Mouse (Mus musculus) myocyte (in vitro differentiated cells): ENCODE measurements at regions not wholly inside any gene's neighbourhood (a gene's known extent, or its start where the extent isn't known, plus 50 kb on each side); places are given as distances from the start of the nearest gene placed in this dataset.

Experiments
- H3K27me3 ChIP-seq: one replicate; pipeline ENCODE4 v1.6.1; 2011; ENCODE audit not compliant: control insufficient read depth, insufficient read depth, insufficient read length
- H3K36me3 ChIP-seq: one replicate; pipeline ENCODE4 v1.6.1; 2011; ENCODE audit not compliant: control insufficient read depth, insufficient read depth
- H3K4me2 ChIP-seq: one replicate; pipeline ENCODE4 v1.6.1; 2011; ENCODE audit warnings: low read depth, control low read depth
- H3K4me3 ChIP-seq: one replicate; pipeline ENCODE4 v1.5.1; 2011; ENCODE audit warnings: mild to moderate bottlenecking, control low read depth, moderate library complexity
- H3K79me2 ChIP-seq: one replicate; pipeline ENCODE4 v1.6.1; 2011; ENCODE audit not compliant: control insufficient read depth, insufficient read depth
- H3ac ChIP-seq: one replicate; pipeline ENCODE4 v1.6.1; 2011; ENCODE audit not compliant: control insufficient read depth, insufficient read length
- CEBPB ChIP-seq: IDR thresholded peaks from 2 replicates; pipeline ENCODE4 v1.6.1; 2011; ENCODE audit warnings: mild to moderate bottlenecking, moderate library complexity; ENCODE audit not compliant: poor library complexity, insufficient read depth, severe bottlenecking
- E2F4 ChIP-seq: IDR thresholded peaks from one replicate; pipeline ENCODE4 v1.6.1; 2011; ENCODE audit warnings: mild to moderate bottlenecking, control low read depth, moderate library complexity; ENCODE audit not compliant: insufficient read depth
- MAX ChIP-seq: IDR thresholded peaks from one replicate; pipeline ENCODE4 v1.6.1; 2011; ENCODE audit warnings: low read depth, mild to moderate bottlenecking, control low read depth
- MYOD1 ChIP-seq, 3 experiments: IDR thresholded peaks; one replicate each; pipeline ENCODE4 v1.6.1; 2011; ENCODE audit warnings: control low read depth in 2 of 3, low read depth in 2 of 3, mild to moderate bottlenecking in 2 of 3, moderate library complexity in 1 of 3; ENCODE audit not compliant: insufficient read length in 2 of 3, control insufficient read depth in 1 of 3
- MYOG ChIP-seq, 3 experiments: IDR thresholded peaks; one replicate each; pipeline ENCODE4 v1.6.1; 2011; ENCODE audit warnings: control low read depth in 2 of 3, low read depth in 2 of 3, mild to moderate bottlenecking in 2 of 3; ENCODE audit not compliant: insufficient read length in 2 of 3, control insufficient read depth in 1 of 3, insufficient read depth in 1 of 3
- POLR2A ChIP-seq: IDR thresholded peaks from one replicate; pipeline ENCODE4 v1.6.1; 2011; ENCODE audit warnings: low read depth, mild to moderate bottlenecking, control low read depth, moderate library complexity; ENCODE audit not compliant: insufficient read length
- POLR2AphosphoS2 ChIP-seq: IDR thresholded peaks from one replicate; pipeline ENCODE4 v1.6.1; 2011; ENCODE audit warnings: low read depth, control low read depth; ENCODE audit not compliant: insufficient read length
- REST ChIP-seq: IDR thresholded peaks from one replicate; pipeline ENCODE4 v1.6.1; 2011; ENCODE audit warnings: mild to moderate bottlenecking, control low read depth, moderate library complexity; ENCODE audit not compliant: insufficient read depth, insufficient read length
- SRF ChIP-seq: IDR thresholded peaks from one replicate; pipeline ENCODE4 v1.6.1; 2011; ENCODE audit warnings: low read depth; ENCODE audit not compliant: control insufficient read depth, insufficient read length
- TCF12 ChIP-seq: IDR thresholded peaks from one replicate; pipeline ENCODE4 v1.6.1; 2011; ENCODE audit warnings: mild to moderate bottlenecking, control low read depth; ENCODE audit not compliant: poor library complexity, insufficient read depth, severe bottlenecking
- TCF3 ChIP-seq: IDR thresholded peaks from one replicate; pipeline ENCODE4 v1.6.1; 2011; ENCODE audit warnings: low read depth, control low read depth; ENCODE audit not compliant: insufficient read length
- USF1 ChIP-seq: IDR thresholded peaks from one replicate; pipeline ENCODE4 v1.6.1; 2011; ENCODE audit warnings: low read depth, mild to moderate bottlenecking, control low read depth, moderate library complexity

GRCm38 (mm10) chr8:87166771-87167170 lies 281.7 kb upstream of the N4bp1 start:
- Histone ChIP-seq H3K4me2 (no peak overlapping the region), H3K36me3 (no peaks in the 10 kb centered on the region), H3K4me3 (no peak overlapping the region), H3K27me3 (no peaks in the 10 kb centered on the region), H3K79me2 (no peaks in the 10 kb centered on the region), H3ac (no peak overlapping the region)
- TF ChIP-seq SRF (no peak), MYOD1 (IDR thresholded peaks at IDR 0.05; ENCODE audit: control insufficient read depth in 1 of 3, insufficient read length in 2 of 3, low read depth in 2 of 3) (no peak), E2F4 (no peak), USF1 (no peak), MYOG (IDR thresholded peaks at IDR 0.05; ENCODE audit: control insufficient read depth in 1 of 3, insufficient read depth in 1 of 3, insufficient read length in 2 of 3, low read depth in 2 of 3) (no peak), MAX (no peak), REST (no peak), POLR2AphosphoS2 (no peak), POLR2A (no peak), TCF3 (no peak), TCF12 (no peak), CEBPB (no peak)

- TF ChIP-seq MYOG (IDR thresholded peaks at IDR 0.05; ENCODE audit: control insufficient read depth in 1 of 3, insufficient read depth in 1 of 3, insufficient read length in 2 of 3, low read depth in 2 of 3) (no peak), MYOD1 (IDR thresholded peaks at IDR 0.05; ENCODE audit: control insufficient read depth in 1 of 3, insufficient read length in 2 of 3, low read depth in 2 of 3) (no peak), E2F4 (no peak), MAX (no peak), USF1 (no peak), TCF3 (no peak), SRF (no peak), REST (no peak), POLR2AphosphoS2 (no peak), TCF12 (no peak), CEBPB (no peak), POLR2A (no peak)
- no peak overlapping the region for H3ac ChIP-seq
- H3K36me3 ChIP-seq: no peaks in the 10 kb centered on the region
- no peaks in the 10 kb centered on the region for H3K79me2 ChIP-seq
- H3K4me2 ChIP-seq: no peak overlapping the region
- H3K27me3 ChIP-seq: peaks cover 4% of the 10 kb centered on the region
- H3K4me3 ChIP-seq: no peak overlapping the region
Observed at GRCm38 (mm10) chr8:87160416-87160815, 275.4 kb upstream of the N4bp1 start.

GRCm38 (mm10) chr8:87158322-87158721 lies 273.3 kb upstream of the N4bp1 start:
- Histone ChIP-seq H3ac (no peak overlapping the region), H3K79me2 (no peaks in the 10 kb centered on the region), H3K36me3 (no peaks in the 10 kb centered on the region), H3K4me2 (no peak overlapping the region), H3K4me3 (no peak overlapping the region), H3K27me3 (peaks cover 4% of the 10 kb centered on the region)
- TF ChIP-seq POLR2A: no peak
- TF ChIP-seq E2F4: no peak
- no peak for TF ChIP-seq POLR2AphosphoS2
- TF ChIP-seq SRF: no peak
- TF ChIP-seq MAX: no peak
- no peak for TF ChIP-seq MYOD1 (IDR thresholded peaks at IDR 0.05; ENCODE audit: control insufficient read depth in 1 of 3, insufficient read length in 2 of 3, low read depth in 2 of 3)
- TF ChIP-seq TCF12: no peak
- TF ChIP-seq CEBPB: no peak
- TF ChIP-seq REST: no peak
- TF ChIP-seq MYOG (IDR thresholded peaks at IDR 0.05; ENCODE audit: control insufficient read depth in 1 of 3, insufficient read depth in 1 of 3, insufficient read length in 2 of 3, low read depth in 2 of 3): no peak
- TF ChIP-seq USF1: no peak
- TF ChIP-seq TCF3: no peak

- H3K4me2 ChIP-seq: no peak overlapping the region
- peaks cover 4% of the 10 kb centered on the region for H3K27me3 ChIP-seq
- no peak for TF ChIP-seq MYOD1 (IDR thresholded peaks at IDR 0.05; ENCODE audit: control insufficient read depth in 1 of 3, insufficient read length in 2 of 3, low read depth in 2 of 3)
- no peak for TF ChIP-seq POLR2A
- no peak for TF ChIP-seq POLR2AphosphoS2
- TF ChIP-seq TCF12: no peak
- TF ChIP-seq E2F4: no peak
- no peak for TF ChIP-seq REST
- TF ChIP-seq TCF3: no peak
- no peak for TF ChIP-seq MYOG (IDR thresholded peaks at IDR 0.05; ENCODE audit: control insufficient read depth in 1 of 3, insufficient read depth in 1 of 3, insufficient read length in 2 of 3, low read depth in 2 of 3)
- no peak for TF ChIP-seq MAX
- no peak for TF ChIP-seq SRF
- TF ChIP-seq CEBPB: no peak
- TF ChIP-seq USF1: no peak
- no peak overlapping the region for H3ac ChIP-seq
- no peak overlapping the region for H3K4me3 ChIP-seq
- no peaks in the 10 kb centered on the region for H3K36me3 ChIP-seq
- H3K79me2 ChIP-seq: no peaks in the 10 kb centered on the region
Observed at GRCm38 (mm10) chr8:87155819-87156425, 270.9 kb upstream of the N4bp1 start.
